Mouse (Mus musculus) CH12F3 (cell line): Measurements from ENCODE around the gene Efs.

Source experiments
- in situ Hi-C: fragments of 300-500 bp; cut with MboI; formaldehyde crosslinking; loops from 2 replicates; pipeline ENCODE4 v1.14.3; 2020; ENCODE audit warnings: low sequenced_read_pairs

Efs gene

GRCm38 (mm10) chr14:54876539-54877047 is 49.3 kb downstream of the Efs start:
- in situ Hi-C loops = no loop called here

- in situ Hi-C loops = no loop called here
These were observed 49.9 kb downstream of the Efs start for GRCm38 (mm10) chr14:54875844-54876538.

- in situ Hi-C loops = no loop called here
These were observed 51.8 kb downstream of the Efs start for GRCm38 (mm10) chr14:54874165-54874564.

- in situ Hi-C loops = no loop called here
These were observed 55.1 kb downstream of the Efs start, which contains the start of gene Homez for GRCm38 (mm10) chr14:54870861-54871260. Gene Homez (minus strand): TSS chr14:54870961.

- in situ Hi-C loops = no loop called here
These were observed 57.9 kb downstream of the Efs start for GRCm38 (mm10) chr14:54868026-54868425.

- in situ Hi-C loops = no loop called here
These were observed 59.0 kb downstream of the Efs start for GRCm38 (mm10) chr14:54866936-54867335.
